Mouse (Mus musculus) lung, embryonic 15.5 days (tissue): Measurements from ENCODE around the gene Syt2. TPM values are rescaled to one million over a fixed set of nuclear protein-coding genes. Genes with fewer than 3 reads are reported as not detected.

ENCODE experiments used
- ATAC-seq: fragments of 200-750 bp; cut with Nextera tagmentation; 2 replicates; pipeline ENCODE4 v1.8.0; 2017; ENCODE audit warnings: moderate number of reproducible peaks, borderline replicate concordance; ENCODE audit not compliant: low FRiP score, low TSS enrichment; ENCODE audit errors: extremely low read depth
- H3K27ac ChIP-seq: fragments of 300-500 bp; sonication (generic); 2 replicates; pipeline ENCODE4 v1.5.1; 2015; ENCODE audit warnings: moderate library complexity, mild to moderate bottlenecking, inconsistent platforms
- H3K27me3 ChIP-seq: fragments of 300-500 bp; sonication (generic); 2 replicates; pipeline ENCODE4 v1.6.1; 2015; ENCODE audit warnings: inconsistent platforms
- H3K36me3 ChIP-seq: fragments of 300-500 bp; sonication (generic); 2 replicates; pipeline ENCODE4 v1.6.1; 2015; ENCODE audit warnings: inconsistent platforms
- H3K4me1 ChIP-seq: fragments of 300-500 bp; sonication (generic); 2 replicates; pipeline ENCODE4 v1.6.1; 2015; ENCODE audit warnings: inconsistent platforms
- H3K4me2 ChIP-seq: fragments of 300-500 bp; sonication (generic); 2 replicates; pipeline ENCODE4 v1.6.1; 2015; ENCODE audit warnings: inconsistent platforms, mild to moderate bottlenecking, moderate library complexity
- H3K4me3 ChIP-seq: fragments of 300-500 bp; sonication (generic); 2 replicates; pipeline ENCODE4 v1.5.1; 2015; ENCODE audit warnings: mild to moderate bottlenecking, inconsistent platforms
- H3K9ac ChIP-seq: fragments of 300-500 bp; sonication (generic); 2 replicates; pipeline ENCODE4 v1.6.1; 2015; ENCODE audit warnings: inconsistent platforms
- H3K9me3 ChIP-seq: fragments of 300-500 bp; sonication (generic); 2 replicates; pipeline ENCODE4 v1.6.1; 2016; ENCODE audit warnings: inconsistent platforms
- WGBS: fragments of 180-500 bp; shearing (Covaris S2); methylation state at CpG from one replicate; pipeline ENCODE4 v1.1.7; 2015; 5-methylcytosine and 5-hydroxymethylcytosine counted together
- polyA plus RNA-seq: library from polyadenylated mRNA; unstranded; fragments of >200 nt; fragmentation: Nextera tagmentation; extraction: Ambion mirVana; gene quantifications from 2 replicates; pipeline ENCODE4 v1.2.1, GENCODE M21; 2015

Gene Syt2
- 0.37 and 0.48 TPM in 2 replicates for polyA plus RNA-seq

GRCm38 (mm10) chr1:134646261-134646962 lies at the start of gene Syt2:
Syt2 (plus strand) TSS chr1:134646677.
- peak within 1 kb of the TSS; percentile 38; the same call in 1 of the 2 replicates for H3K9ac ChIP-seq

GRCm38 (mm10) chr1:134597339-134598054 lies 49.0 kb upstream of the Syt2 start:
- Histone ChIP-seq H3K4me1 (no peaks in the 10 kb centered on the region), H3K27me3 (no peaks in the 10 kb centered on the region), H3K36me3 (peaks cover 77% of the 10 kb centered on the region), H3K27ac (no peak overlapping the region), H3K9ac (no peak overlapping the region), H3K4me2 (no peak overlapping the region), H3K9me3 (no peaks in the 10 kb centered on the region), H3K4me3 (no peak overlapping the region)
- WGBS: 81% methylated on average over 9 of the region's 9 CpGs
- no peak for ATAC-seq

More at GRCm38 (mm10) chr1:134646261-134646962, at the start of gene Syt2:
- H3K36me3 ChIP-seq: no peaks in the 10 kb centered on the region
- peaks cover 77% of the 10 kb centered on the region for H3K27me3 ChIP-seq
- peak; percentile 36; the same call in 1 of the 2 replicates for ATAC-seq
- H3K4me1 ChIP-seq: peaks cover 32% of the 10 kb centered on the region
- peak within 1 kb of the TSS; percentile 47 for H3K4me3 ChIP-seq
- peak within 1 kb of the TSS; percentile 93 for H3K4me2 ChIP-seq
- no peaks in the 10 kb centered on the region for H3K9me3 ChIP-seq
- WGBS: under 1% methylated on average over 58 of the region's 63 CpGs
- H3K27ac ChIP-seq: no peak within 1 kb of the TSS

- H3K9me3 ChIP-seq: no peaks in the 10 kb centered on the region
Measured at GRCm38 (mm10) chr1:134604086-134604485, 42.4 kb upstream of the Syt2 start.

GRCm38 (mm10) chr1:134605670-134606069 lies 40.8 kb upstream of the Syt2 start:
- peaks cover 73% of the 10 kb centered on the region for H3K36me3 ChIP-seq

More at GRCm38 (mm10) chr1:134604086-134604485, 42.4 kb upstream of the Syt2 start:
- Histone ChIP-seq H3K4me2 (no peak overlapping the region), H3K9ac (no peak overlapping the region), H3K4me1 (no peaks in the 10 kb centered on the region), H3K27ac (no peak overlapping the region), H3K36me3 (peaks cover 81% of the 10 kb centered on the region), H3K27me3 (no peaks in the 10 kb centered on the region), H3K4me3 (no peak overlapping the region)
- ATAC-seq: no peak
- 86% methylated on average over 2 of the region's 2 CpGs for WGBS

GRCm38 (mm10) chr1:134606381-134606780 lies 40.1 kb upstream of the Syt2 start:
- no peak overlapping the region for H3K4me3 ChIP-seq
- H3K9ac ChIP-seq: no peak overlapping the region
- ATAC-seq: no peak
- H3K4me1 ChIP-seq: no peaks in the 10 kb centered on the region
- no peaks in the 10 kb centered on the region for H3K9me3 ChIP-seq
- H3K27ac ChIP-seq: no peak overlapping the region
- no peak overlapping the region for H3K4me2 ChIP-seq
- no peaks in the 10 kb centered on the region for H3K27me3 ChIP-seq
- 92% methylated on average over 2 of the region's 2 CpGs for WGBS
- H3K36me3 ChIP-seq: peaks cover 66% of the 10 kb centered on the region

More at GRCm38 (mm10) chr1:134605670-134606069, 40.8 kb upstream of the Syt2 start:
- H3K9ac ChIP-seq: no peak overlapping the region
- no peaks in the 10 kb centered on the region for H3K27me3 ChIP-seq
- no peak overlapping the region for H3K4me2 ChIP-seq
- H3K9me3 ChIP-seq: no peaks in the 10 kb centered on the region
- H3K4me3 ChIP-seq: no peak overlapping the region
- H3K4me1 ChIP-seq: no peaks in the 10 kb centered on the region
- WGBS: 55% methylated on average over 8 of the region's 8 CpGs
- H3K27ac ChIP-seq: no peak overlapping the region
- no peak for ATAC-seq

- ATAC-seq: no peak
- Histone ChIP-seq H3K4me1 (no peaks in the 10 kb centered on the region), H3K36me3 (peaks cover 62% of the 10 kb centered on the region), H3K9ac (no peak overlapping the region), H3K27ac (no peak overlapping the region), H3K27me3 (no peaks in the 10 kb centered on the region), H3K9me3 (no peaks in the 10 kb centered on the region), H3K4me3 (no peak overlapping the region), H3K4me2 (no peak overlapping the region)
- 97% methylated on average over 1 of the region's 1 CpGs for WGBS
Measured at GRCm38 (mm10) chr1:134607279-134607678, 39.2 kb upstream of the Syt2 start.

- Histone ChIP-seq H3K36me3 (peaks cover 68% of the 10 kb centered on the region), H3K27me3 (no peaks in the 10 kb centered on the region), H3K9me3 (no peaks in the 10 kb centered on the region), H3K4me1 (no peaks in the 10 kb centered on the region), H3K4me2 (no peak overlapping the region), H3K27ac (no peak overlapping the region), H3K9ac (no peak overlapping the region), H3K4me3 (no peak overlapping the region)
- WGBS: 66% methylated on average over 4 of the region's 4 CpGs
- ATAC-seq: no peak
Measured at GRCm38 (mm10) chr1:134609172-134609571, 37.3 kb upstream of the Syt2 start.

- H3K4me3 ChIP-seq: no peak overlapping the region
- no peaks in the 10 kb centered on the region for H3K9me3 ChIP-seq
- no peak overlapping the region for H3K27ac ChIP-seq
- no peaks in the 10 kb centered on the region for H3K27me3 ChIP-seq
- no peak for ATAC-seq
- 93% methylated on average over 5 of the region's 5 CpGs for WGBS
- H3K4me1 ChIP-seq: no peaks in the 10 kb centered on the region
- H3K4me2 ChIP-seq: no peak overlapping the region
- no peak overlapping the region for H3K9ac ChIP-seq
- H3K36me3 ChIP-seq: peaks cover 67% of the 10 kb centered on the region
Measured at GRCm38 (mm10) chr1:134614554-134614953, 31.9 kb upstream of the Syt2 start.

- ATAC-seq: no peak
Measured at GRCm38 (mm10) chr1:134614988-134615387, 31.5 kb upstream of the Syt2 start.

GRCm38 (mm10) chr1:134617656-134618055 lies 28.8 kb upstream of the Syt2 start:
- Histone ChIP-seq H3K27me3 (no peaks in the 10 kb centered on the region), H3K36me3 (peaks cover 82% of the 10 kb centered on the region), H3K4me3 (no peak overlapping the region), H3K9me3 (no peaks in the 10 kb centered on the region), H3K27ac (no peak overlapping the region), H3K4me1 (no peaks in the 10 kb centered on the region), H3K4me2 (no peak overlapping the region), H3K9ac (no peak overlapping the region)
- WGBS: 84% methylated on average over 9 of the region's 9 CpGs
- no peak for ATAC-seq

More at GRCm38 (mm10) chr1:134614988-134615387, 31.5 kb upstream of the Syt2 start:
- Histone ChIP-seq H3K27ac (no peak overlapping the region), H3K27me3 (no peaks in the 10 kb centered on the region), H3K9me3 (no peaks in the 10 kb centered on the region), H3K36me3 (peaks cover 71% of the 10 kb centered on the region), H3K9ac (no peak overlapping the region), H3K4me3 (no peak overlapping the region), H3K4me1 (no peaks in the 10 kb centered on the region), H3K4me2 (no peak overlapping the region)
- 90% methylated on average over 2 of the region's 2 CpGs for WGBS

GRCm38 (mm10) chr1:134625325-134625724 lies 21.2 kb upstream of the Syt2 start:
- no peak for ATAC-seq
- H3K27me3 ChIP-seq: no peaks in the 10 kb centered on the region
- H3K36me3 ChIP-seq: peaks cover 93% of the 10 kb centered on the region

GRCm38 (mm10) chr1:134629455-134629854 lies 17.0 kb upstream of the Syt2 start:
- Histone ChIP-seq H3K4me1 (no peaks in the 10 kb centered on the region), H3K27ac (no peak overlapping the region), H3K4me3 (no peak overlapping the region), H3K27me3 (no peaks in the 10 kb centered on the region), H3K9ac (no peak overlapping the region), H3K9me3 (no peaks in the 10 kb centered on the region), H3K36me3 (peaks cover 91% of the 10 kb centered on the region), H3K4me2 (no peak overlapping the region)
- WGBS: 90% methylated on average over 10 of the region's 10 CpGs
- no peak for ATAC-seq

More at GRCm38 (mm10) chr1:134625325-134625724, 21.2 kb upstream of the Syt2 start:
- no peak overlapping the region for H3K27ac ChIP-seq
- H3K9ac ChIP-seq: no peak overlapping the region
- WGBS: 91% methylated on average over 4 of the region's 4 CpGs
- no peak overlapping the region for H3K4me2 ChIP-seq
- no peaks in the 10 kb centered on the region for H3K9me3 ChIP-seq
- no peak overlapping the region for H3K4me3 ChIP-seq
- no peaks in the 10 kb centered on the region for H3K4me1 ChIP-seq
